Comparison of ENCODE assay signal across 17 mouse cellular contexts in the genomic region with DNA sequence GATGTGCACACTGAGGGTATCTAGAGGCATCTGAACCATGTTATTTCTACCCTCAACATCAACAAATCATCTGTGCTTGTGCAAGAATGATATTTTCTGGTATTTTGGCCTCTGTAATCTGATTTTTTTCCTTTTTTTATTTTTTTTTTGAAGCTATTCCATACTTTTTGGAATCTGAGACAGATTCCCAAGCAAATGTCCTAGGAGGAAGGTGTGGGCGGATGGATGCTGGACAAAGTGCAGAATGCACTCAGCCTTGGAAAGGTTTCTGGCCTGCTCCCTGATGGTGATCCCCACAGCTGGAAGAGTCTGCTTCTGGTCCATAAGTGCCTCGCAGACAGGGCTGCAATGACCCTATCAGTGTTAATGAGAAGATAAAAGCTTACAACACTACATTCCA. TPM values are rescaled to one million over a fixed set of nuclear protein-coding genes. Genes with fewer than 3 reads are reported as not detected.
A peak's percentile ranks its signal among the peaks of the same experiment; 100 is the strongest.
DNase-seq lines count a peak whose midpoint lies in the region; ATAC-seq and TF ChIP-seq lines count a peak whose summit lies in the region.
"Had no signal": no experiment of that assay in that cellular context is flagged by ENCODE, and none has a peak within 500 bp of the region (broad histone marks: within the 10 kb centered on the region; RNA-seq: fewer than 3 reads in every experiment).

No protein-coding gene starts in this region.

- H3K27ac ChIP-seq in lung, embryonic 14.5 days (ENCODE audit: low read depth), result peak overlapping the region; percentile 50; the same call in 1 of the 2 replicates
- 0 out of 2 replicates have a peak overlapping the region, but pooled peaks have one; percentile 33 for H3K27ac ChIP-seq in limb, embryonic 14.5 days (replicated peaks; ENCODE audit: low read depth, low read length)
- H3K27ac ChIP-seq in forebrain, embryonic 11.5 days (ENCODE audit: low read depth, low read length), result no peak overlapping the region
- H3K27ac ChIP-seq: forebrain, embryonic 12.5 days; hindbrain, embryonic 12.5 days; liver, embryonic 15.5 days had no signal

- peaks cover 31% of the 10 kb centered on the region for H3K36me3 ChIP-seq in lung, embryonic 14.5 days (ENCODE audit: insufficient read depth)
- H3K36me3 ChIP-seq in limb, embryonic 14.5 days (ENCODE audit: control insufficient read depth, insufficient read depth, low read length), result peaks cover 62% of the 10 kb centered on the region
- peaks cover 6% of the 10 kb centered on the region; the same call in 1 of the 2 replicates for H3K36me3 ChIP-seq in forebrain, embryonic 11.5 days (ENCODE audit: control insufficient read depth, insufficient read depth, low read length)
- H3K36me3 ChIP-seq: liver, embryonic 15.5 days had no signal

- peak; percentile 67 for DNase-seq in lung, embryonic 14.5 days
- no peak for DNase-seq in lung, postnatal 25 days (ENCODE audit: low spot score)
- DNase-seq in urinary bladder, postnatal 14 days (ENCODE audit: low spot score), result peak; percentile 26
- no peak for DNase-seq in urinary bladder, postnatal 36 days (ENCODE audit: low spot score in 2 of 2)
- DNase-seq in limb, embryonic 14.5 days (ENCODE audit: low spot score), result no peak
- DNase-seq in liver, result no peak
- no peak for DNase-seq in forebrain, embryonic 11.5 days (ENCODE audit: low spot score)
- DNase-seq: adrenal gland, adult 8-10 months; cerebellum, adult 9-10 months; kidney, adult 8-10 months; kidney, postnatal 25 days; left cerebral cortex, postnatal 4 days; spleen, adult 18-20 months had no signal

- 0 out of 2 replicates have a peak, but pooled peaks have one; percentile 53 for ATAC-seq in lung, embryonic 14.5 days (ENCODE audit: insufficient read depth)
- ATAC-seq in limb, embryonic 14.5 days (ENCODE audit: low FRiP score, low read depth), result no peak
- ATAC-seq in forebrain, embryonic 11.5 days (replicated peaks; ENCODE audit: low FRiP score), result no peak

- H3K9me3 ChIP-seq in lung, embryonic 14.5 days (ENCODE audit: low read depth, low read length), result no peaks in the 10 kb centered on the region
- no peaks in the 10 kb centered on the region for H3K9me3 ChIP-seq in limb, embryonic 14.5 days (ENCODE audit: control insufficient read depth, low read length)
- no peaks in the 10 kb centered on the region for H3K9me3 ChIP-seq in forebrain, embryonic 11.5 days (ENCODE audit: control insufficient read depth, low read length)
- H3K9me3 ChIP-seq: forebrain, embryonic 12.5 days; heart, embryonic 12.5 days; hindbrain, embryonic 12.5 days; liver, embryonic 15.5 days had no signal

- TF ChIP-seq POLR2A in limb, embryonic 14.5 days (IDR thresholded peaks at IDR 0.05; ENCODE audit: borderline replicate concordance, extremely low read depth, insufficient read depth, insufficient read length), result no peak

- no peak for TF ChIP-seq CTCF in lung, embryonic 14.5 days (IDR thresholded peaks at IDR 0.05; ENCODE audit: low read depth)

- 47% methylated on average over 2 of the region's 2 CpGs for WGBS in lung, embryonic 14.5 days
- WGBS in limb, embryonic 14.5 days, result 82% methylated on average over 2 of the region's 2 CpGs
- 88% methylated on average over 2 of the region's 2 CpGs for WGBS in forebrain, embryonic 11.5 days

- no peak overlapping the region for H3K9ac ChIP-seq in lung, embryonic 14.5 days
- no peak overlapping the region for H3K9ac ChIP-seq in limb, embryonic 14.5 days (ENCODE audit: low read depth, low read length, severe bottlenecking)
- no peak overlapping the region for H3K9ac ChIP-seq in forebrain, embryonic 11.5 days (ENCODE audit: low read length)
- H3K9ac ChIP-seq: forebrain, embryonic 12.5 days; heart, embryonic 12.5 days; hindbrain, embryonic 12.5 days; liver, embryonic 15.5 days had no signal

- no peak overlapping the region for H3K4me2 ChIP-seq in lung, embryonic 14.5 days
- no peak overlapping the region for H3K4me2 ChIP-seq in limb, embryonic 14.5 days (replicated peaks; ENCODE audit: low read depth, low read length, severe bottlenecking)
- H3K4me2 ChIP-seq in forebrain, embryonic 11.5 days (ENCODE audit: low read depth, low read length, severe bottlenecking), result no peak overlapping the region
- H3K4me2 ChIP-seq: forebrain, embryonic 12.5 days; heart, embryonic 12.5 days; hindbrain, embryonic 12.5 days; liver, embryonic 15.5 days had no signal

- no peak overlapping the region for H3K4me3 ChIP-seq in lung, embryonic 14.5 days (ENCODE audit: low read depth, low read length)
- H3K4me3 ChIP-seq in limb, embryonic 14.5 days (replicated peaks; ENCODE audit: low read length), result no peak overlapping the region
- no peak overlapping the region for H3K4me3 ChIP-seq in forebrain, embryonic 11.5 days (ENCODE audit: low read depth, low read length)
- H3K4me3 ChIP-seq: forebrain, embryonic 12.5 days; heart, embryonic 12.5 days; hindbrain, embryonic 12.5 days; liver, embryonic 15.5 days had no signal

- peaks cover 8% of the 10 kb centered on the region for H3K4me1 ChIP-seq in lung, embryonic 14.5 days (ENCODE audit: insufficient read depth)
- no peaks in the 10 kb centered on the region for H3K4me1 ChIP-seq in limb, embryonic 14.5 days (ENCODE audit: control insufficient read depth, insufficient read depth, low read length)
- H3K4me1 ChIP-seq in forebrain, embryonic 11.5 days (replicated peaks; ENCODE audit: control insufficient read depth, insufficient read depth, low read length), result no peaks in the 10 kb centered on the region
- H3K4me1 ChIP-seq: forebrain, embryonic 12.5 days; liver, embryonic 15.5 days had no signal

- H3K27me3 ChIP-seq in lung, embryonic 14.5 days (ENCODE audit: insufficient read depth, low read length), result no peaks in the 10 kb centered on the region
- H3K27me3 ChIP-seq in limb, embryonic 14.5 days (ENCODE audit: control insufficient read depth, insufficient read depth, low read length), result no peaks in the 10 kb centered on the region
- H3K27me3 ChIP-seq in forebrain, embryonic 11.5 days (ENCODE audit: control insufficient read depth, insufficient read depth, low read length), result no peaks in the 10 kb centered on the region
- H3K27me3 ChIP-seq: forebrain, embryonic 12.5 days; heart, embryonic 12.5 days; hindbrain, embryonic 12.5 days; liver, embryonic 15.5 days had no signal

RNA-seq across cellular contexts. Expression of gene Rnf144a, which starts 28.9 kb away (rescaled TPM):
- polyA plus RNA-seq in lung, embryonic 14.5 days (2014; fragmentation: Nextera tagmentation; extraction: Ambion mirVana), result 45.6 and 46.9 TPM in 2 replicates
- polyA plus RNA-seq in limb, embryonic 14.5 days (2012; rRNA removed), result 34.6 and 37.4 TPM in 2 replicates
- 32.8 and 33.3 TPM in 2 replicates for polyA plus RNA-seq in limb, embryonic 14.5 days (2014; fragmentation: Nextera tagmentation; extraction: Ambion mirVana)
- 36.8 and 39.3 TPM in 2 replicates for polyA plus RNA-seq in forebrain, embryonic 11.5 days (2014; fragmentation: Nextera tagmentation; extraction: Ambion mirVana)

Comparison
In these comparisons a context has a peak if more than half of its experiments do, and no peak if none do; other contexts are left out.
1. DNase-seq: peak in lung, embryonic 14.5 days (single experiment) and urinary bladder, postnatal 14 days (single experiment); none in lung, postnatal 25 days (single experiment), urinary bladder, postnatal 36 days (0 of 2), limb, embryonic 14.5 days (single experiment), liver (single experiment) and forebrain, embryonic 11.5 days (single experiment).